Mouse (Mus musculus): Measurements from ENCODE around the gene Acot13.

Gene Acot13

GRCm38 (mm10) chr13:24832131-24832810 is 931 bp upstream of the Acot13 start:
- in situ Hi-C loops (cut with MboI, MseI) = no loop called here

- in situ Hi-C loops (cut with MboI, MseI) = no loop called here
Observed at GRCm38 (mm10) chr13:24830756-24831352, 486 bp downstream of the Acot13 start.

- in situ Hi-C loops (cut with MboI, MseI) = no loop called here
Observed at GRCm38 (mm10) chr13:24826116-24826515, 5.2 kb downstream of the Acot13 start.

GRCm38 (mm10) chr13:24825587-24825986 is 5.8 kb downstream of the Acot13 start:
- in situ Hi-C loops (cut with MboI, MseI) = no loop called here

GRCm38 (mm10) chr13:24824647-24825046 is 6.7 kb downstream of the Acot13 start:
- in situ Hi-C loops (cut with MboI, MseI) = no loop called here

GRCm38 (mm10) chr13:24822663-24823343 is 8.5 kb downstream of the Acot13 start:
- in situ Hi-C loops (cut with MboI, MseI) = no loop called here

- in situ Hi-C loops (cut with MboI, MseI) = no loop called here
Observed at GRCm38 (mm10) chr13:24819931-24820330, 11.4 kb downstream of the Acot13 start.

GRCm38 (mm10) chr13:24816125-24817092 is 14.9 kb downstream of the Acot13 start:
- in situ Hi-C loops (cut with MboI, MseI) = no loop called here

GRCm38 (mm10) chr13:24814616-24815015 is 16.7 kb downstream of the Acot13 start:
- in situ Hi-C loops (cut with MboI, MseI) = no loop called here

GRCm38 (mm10) chr13:24812521-24812920 is 18.8 kb downstream of the Acot13 start:
- in situ Hi-C loops (cut with MboI, MseI) = no loop called here

GRCm38 (mm10) chr13:24806079-24806478 is 25.3 kb downstream of the Acot13 start:
- in situ Hi-C loops (cut with MboI, MseI) = no loop called here

- in situ Hi-C loops (cut with MboI, MseI) = no loop called here
Observed at GRCm38 (mm10) chr13:24803196-24803595, 28.1 kb downstream of the Acot13 start.

- in situ Hi-C loops (cut with MboI, MseI) = no loop called here
Observed at GRCm38 (mm10) chr13:24802131-24802691, 29.1 kb downstream of the Acot13 start.

GRCm38 (mm10) chr13:24801308-24801921 is 29.9 kb downstream of the Acot13 start, which contains the start of gene BC005537:
BC005537 (plus strand) TSS chr13:24801657.
- in situ Hi-C loops (cut with MboI, MseI) = no loop called here

- in situ Hi-C loops (cut with MboI, MseI) = no loop called here
Observed at GRCm38 (mm10) chr13:24800674-24801307, 30.5 kb downstream of the Acot13 start.

GRCm38 (mm10) chr13:24799925-24800673 is 31.2 kb downstream of the Acot13 start:
- in situ Hi-C loops (cut with MboI, MseI) = loop anchor here (25.0 kb wide), 1 partner anchor 1038 kb away; the partner anchor contains the start of genes Hist1h1a, Hist1h2ab, Hist1h3a and Hist1h3b

- in situ Hi-C loops (cut with MboI, MseI) = loop anchor here (25.0 kb wide), 1 partner anchor 1037 kb away; the partner anchor contains the start of genes Hist1h1a, Hist1h2ab, Hist1h3a and Hist1h3b
Observed at GRCm38 (mm10) chr13:24799378-24799777, 32.0 kb downstream of the Acot13 start.

GRCm38 (mm10) chr13:24798686-24799085 is 32.7 kb downstream of the Acot13 start:
- in situ Hi-C loops (cut with MboI, MseI) = loop anchor here (25.0 kb wide), 1 partner anchor 1036 kb away; the partner anchor contains the start of genes Hist1h1a, Hist1h2ab, Hist1h3a and Hist1h3b

Data from regulatory T cell (primary cell).